Mouse (Mus musculus) hindbrain, embryonic 12.5 days (tissue): ENCODE data around the gene Slc30a6. TPM values are rescaled to one million over a fixed set of nuclear protein-coding genes. Genes with fewer than 3 reads are reported as not detected.
"Not testable (repeated sequence)": the region's sequence is repeated elsewhere in the genome, so short reads cannot be mapped to it uniquely, and the experiment has no call there.

ENCODE experiments used
- ATAC-seq: fragments of 200-750 bp; cut with Nextera tagmentation; 2 replicates; pipeline ENCODE4 v1.8.0; 2017; ENCODE audit warnings: moderate TSS enrichment; ENCODE audit not compliant: low FRiP score
- H3K27ac ChIP-seq: fragments of 300-500 bp; sonication (generic); 2 replicates; pipeline ENCODE4 v1.5.1; 2016; ENCODE audit warnings: mild to moderate bottlenecking
- H3K27me3 ChIP-seq: fragments of 300-500 bp; sonication (generic); 2 replicates; pipeline ENCODE4 v1.6.1; 2016; ENCODE audit warnings: mild to moderate bottlenecking
- H3K36me3 ChIP-seq: fragments of 300-500 bp; sonication (generic); 2 replicates; pipeline ENCODE4 v1.6.1; 2016; ENCODE audit warnings: mild to moderate bottlenecking
- H3K4me1 ChIP-seq: fragments of 300-500 bp; sonication (generic); 2 replicates; pipeline ENCODE4 v1.6.1; 2016
- H3K4me2 ChIP-seq: fragments of 300-500 bp; sonication (generic); replicated peaks from 2 replicates; pipeline ENCODE4 v1.6.1; 2016; ENCODE audit warnings: mild to moderate bottlenecking
- H3K4me3 ChIP-seq: fragments of 300-500 bp; sonication (generic); 2 replicates; pipeline ENCODE4 v1.5.1; 2016; ENCODE audit warnings: mild to moderate bottlenecking
- H3K9ac ChIP-seq: fragments of 300-500 bp; sonication (generic); 2 replicates; pipeline ENCODE4 v1.6.1; 2016; ENCODE audit warnings: mild to moderate bottlenecking, moderate library complexity
- H3K9me3 ChIP-seq: fragments of 300-500 bp; sonication (generic); replicated peaks from 2 replicates; pipeline ENCODE4 v1.6.1; 2016; ENCODE audit warnings: mild to moderate bottlenecking
- WGBS: fragments of 180-500 bp; shearing (Covaris S2); methylation state at CpG from one replicate; pipeline ENCODE4 v1.1.7; 2016; 5-methylcytosine and 5-hydroxymethylcytosine counted together
- polyA plus RNA-seq: library from polyadenylated mRNA; unstranded; fragments of >200 nt; fragmentation: Nextera tagmentation; extraction: Ambion mirVana; gene quantifications from 2 replicates; pipeline ENCODE4 v1.2.1, GENCODE M21; 2016

Gene Slc30a6
- polyA plus RNA-seq, 1 experiment from 2014 or later, result 30.3 TPM

GRCm38 (mm10) chr17:74454660-74455059 lies 59.3 kb downstream of the Slc30a6 start:
- Histone ChIP-seq H3K4me2 (no peak overlapping the region), H3K4me1 (no peaks in the 10 kb centered on the region), H3K36me3 (no peaks in the 10 kb centered on the region), H3K27me3 (no peaks in the 10 kb centered on the region), H3K9me3 (no peaks in the 10 kb centered on the region), H3K9ac (no peak overlapping the region), H3K4me3 (no peak overlapping the region), H3K27ac (no peak overlapping the region)
- 94% methylated on average over 1 of the region's 1 CpGs for WGBS
- no peak for ATAC-seq

DNA sequence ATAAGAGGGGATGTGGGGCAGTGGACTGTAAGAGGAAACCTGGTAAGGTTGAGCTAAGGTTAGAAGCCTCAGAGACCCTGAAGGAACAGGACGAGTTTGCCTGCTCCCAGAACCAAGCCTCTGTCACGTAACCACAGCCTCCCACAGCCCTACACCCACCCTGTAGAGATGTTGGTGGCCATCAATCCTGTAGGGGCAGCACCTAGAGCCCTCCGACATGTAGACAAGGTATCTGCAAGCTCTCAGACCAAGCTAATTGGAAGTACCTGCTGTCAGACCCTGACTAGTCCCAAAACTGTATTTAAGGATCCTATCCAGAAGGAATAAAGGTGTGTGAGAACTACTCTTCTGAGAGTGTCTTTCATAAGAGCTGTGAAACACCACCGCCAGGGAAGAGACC lies 60.0 kb downstream of the Slc30a6 start:
- Histone ChIP-seq H3K4me1 (no peaks in the 10 kb centered on the region), H3K4me3 (no peak overlapping the region), H3K4me2 (no peak overlapping the region), H3K36me3 (no peaks in the 10 kb centered on the region), H3K9ac (no peak overlapping the region), H3K27ac (no peak overlapping the region), H3K9me3 (no peaks in the 10 kb centered on the region), H3K27me3 (no peaks in the 10 kb centered on the region)
- 86% methylated on average over 4 of the region's 4 CpGs for WGBS
- no peak for ATAC-seq

- H3K4me3 ChIP-seq, result no peak overlapping the region
- H3K9me3 ChIP-seq, result no peaks in the 10 kb centered on the region
- H3K4me1 ChIP-seq, result no peaks in the 10 kb centered on the region
- no peak overlapping the region for H3K27ac ChIP-seq
- H3K4me2 ChIP-seq, result no peak overlapping the region
- 92% methylated on average over 5 of the region's 5 CpGs for WGBS
- H3K9ac ChIP-seq, result no peak overlapping the region
- no peak for ATAC-seq
- H3K27me3 ChIP-seq, result no peaks in the 10 kb centered on the region
- no peaks in the 10 kb centered on the region for H3K36me3 ChIP-seq
Measured at GRCm38 (mm10) chr17:74456825-74457224, 61.4 kb downstream of the Slc30a6 start.

DNA sequence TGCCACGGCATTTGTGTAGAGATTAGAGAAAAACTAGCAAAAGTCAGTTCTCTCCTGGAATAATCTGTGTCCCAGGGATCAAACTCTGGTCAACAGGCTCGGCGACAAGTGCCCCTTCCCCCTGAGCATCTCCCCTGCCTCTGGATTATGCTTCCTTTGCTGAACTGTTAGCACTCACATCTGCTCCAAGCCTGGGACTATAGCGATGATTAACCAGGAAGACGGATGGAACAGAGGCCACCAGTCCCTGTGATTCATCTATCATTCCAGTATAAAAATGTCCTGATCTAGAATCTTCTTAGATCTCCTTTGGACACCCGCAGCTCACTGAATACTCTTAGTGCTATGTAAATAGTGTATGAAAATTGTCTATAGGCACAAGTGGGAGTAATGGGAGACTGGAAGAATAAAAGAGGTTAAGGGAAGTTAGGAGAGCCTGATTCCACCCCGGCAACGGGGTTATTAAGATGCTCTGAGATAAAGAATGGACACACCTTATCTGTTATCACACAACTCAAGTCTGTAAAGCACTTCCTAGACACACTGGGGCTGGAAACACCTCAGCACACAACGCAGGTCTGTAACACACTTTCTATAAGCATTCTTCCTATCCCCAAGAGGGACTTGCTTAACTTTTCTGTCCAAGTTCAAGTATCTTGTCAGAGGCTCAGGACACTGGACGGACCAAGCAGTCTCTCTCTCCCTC lies 62.7 kb downstream of the Slc30a6 start:
- Histone ChIP-seq H3K27me3 (no peaks in the 10 kb centered on the region), H3K9me3 (no peaks in the 10 kb centered on the region), H3K27ac (no peak overlapping the region), H3K9ac (no peak overlapping the region), H3K4me2 (no peak overlapping the region), H3K4me1 (no peaks in the 10 kb centered on the region), H3K36me3 (no peaks in the 10 kb centered on the region), H3K4me3 (no peak overlapping the region)
- no peak for ATAC-seq
- 81% methylated on average over 10 of the region's 10 CpGs for WGBS

- Histone ChIP-seq H3K4me2 (no peak within 1 kb of the TSS), H3K27ac (no peak within 1 kb of the TSS), H3K4me3 (no peak within 1 kb of the TSS), H3K9me3 (no peaks in the 10 kb centered on the region), H3K36me3 (no peaks in the 10 kb centered on the region), H3K9ac (no peak within 1 kb of the TSS), H3K27me3 (no peaks in the 10 kb centered on the region), H3K4me1 (no peaks in the 10 kb centered on the region)
- 62% methylated on average over 8 of the region's 8 CpGs for WGBS
- no peak for ATAC-seq
Measured at GRCm38 (mm10) chr17:74458711-74459408, 63.5 kb downstream of the Slc30a6 start, which contains the start of gene Nlrc4. Gene Nlrc4 (minus strand): TSS chr17:74459142.

GRCm38 (mm10) chr17:74463510-74463909 lies 68.1 kb downstream of the Slc30a6 start:
- no peak overlapping the region for H3K27ac ChIP-seq
- H3K27me3 ChIP-seq, result no peaks in the 10 kb centered on the region
- no peaks in the 10 kb centered on the region for H3K4me1 ChIP-seq
- no peaks in the 10 kb centered on the region for H3K9me3 ChIP-seq
- no peaks in the 10 kb centered on the region for H3K36me3 ChIP-seq
- no peak overlapping the region for H3K9ac ChIP-seq
- no peak overlapping the region for H3K4me3 ChIP-seq
- no peak for ATAC-seq
- H3K4me2 ChIP-seq, result no peak overlapping the region

GRCm38 (mm10) chr17:74467981-74468380 lies 72.6 kb downstream of the Slc30a6 start:
- 77% methylated on average over 2 of the region's 2 CpGs for WGBS
- not testable (repeated sequence) for H3K36me3 ChIP-seq, H3K4me1 ChIP-seq, H3K4me3 ChIP-seq, H3K9ac ChIP-seq, H3K4me2 ChIP-seq, ATAC-seq, H3K27ac ChIP-seq, H3K27me3 ChIP-seq, H3K9me3 ChIP-seq

DNA sequence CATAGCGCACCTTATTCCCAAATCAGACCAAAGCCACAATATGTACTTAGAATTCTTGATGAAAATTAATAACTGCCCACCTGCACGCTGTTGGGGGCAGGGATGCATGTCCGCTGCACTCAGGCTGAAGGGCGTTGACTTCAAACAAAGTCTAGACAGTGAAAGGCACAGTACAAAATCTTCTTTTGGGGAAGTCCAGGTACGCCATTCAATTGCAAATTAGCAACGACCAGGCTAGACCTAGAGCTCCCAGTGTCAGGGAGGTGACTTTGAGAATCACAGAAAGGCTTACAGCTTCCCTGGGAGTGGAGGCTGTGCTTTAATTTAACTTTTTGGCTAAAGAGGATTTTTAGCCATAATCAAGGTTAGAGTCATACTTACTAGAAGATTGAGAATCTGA lies 74.7 kb downstream of the Slc30a6 start:
- ATAC-seq, H3K27me3 ChIP-seq: not testable (repeated sequence)
- WGBS, result 80% methylated on average over 6 of the region's 6 CpGs

More for the DNA sequence above, 74.7 kb downstream of the Slc30a6 start:
- H3K9ac ChIP-seq, H3K4me1 ChIP-seq, H3K4me2 ChIP-seq, H3K4me3 ChIP-seq, H3K9me3 ChIP-seq, H3K27ac ChIP-seq, H3K36me3 ChIP-seq: not testable (repeated sequence)

Other genes with a start within 250 kb of the Slc30a6 start
- 68.5 and 69.2 TPM in 2 replicates for gene Memo1, start 100.1 kb upstream of the Slc30a6 start, polyA plus RNA-seq
- 200 and 211 TPM in 2 replicates for gene Dpy30, start 71.7 kb upstream of the Slc30a6 start, polyA plus RNA-seq
- gene Spast, start 56.6 kb upstream of the Slc30a6 start, polyA plus RNA-seq, result 52.2 and 53.0 TPM in 2 replicates
- gene Nlrc4, start 63.5 kb downstream of the Slc30a6 start, polyA plus RNA-seq, result 0.34 TPM in 2 replicates
- 58.0 and 59.7 TPM in 2 replicates for gene Yipf4, start 93.9 kb downstream of the Slc30a6 start, polyA plus RNA-seq
- gene Birc6, start 132.7 kb downstream of the Slc30a6 start, polyA plus RNA-seq, result 102 and 107 TPM in 2 replicates